Mouse (Mus musculus) bone marrow macrophage, adult 2 months (primary cell): ENCODE measurements around the gene Six4.

Source experiments
- CTCF ChIP-seq: IDR thresholded peaks from 2 replicates; pipeline ENCODE4 v1.5.1; 2012; ENCODE audit warnings: low read depth, mild to moderate bottlenecking, low read length, moderate library complexity
- POLR2A ChIP-seq: IDR thresholded peaks from 2 replicates; pipeline ENCODE4 v1.6.1; 2012; ENCODE audit warnings: mild to moderate bottlenecking, low read depth, low read length, borderline replicate concordance

DNA sequence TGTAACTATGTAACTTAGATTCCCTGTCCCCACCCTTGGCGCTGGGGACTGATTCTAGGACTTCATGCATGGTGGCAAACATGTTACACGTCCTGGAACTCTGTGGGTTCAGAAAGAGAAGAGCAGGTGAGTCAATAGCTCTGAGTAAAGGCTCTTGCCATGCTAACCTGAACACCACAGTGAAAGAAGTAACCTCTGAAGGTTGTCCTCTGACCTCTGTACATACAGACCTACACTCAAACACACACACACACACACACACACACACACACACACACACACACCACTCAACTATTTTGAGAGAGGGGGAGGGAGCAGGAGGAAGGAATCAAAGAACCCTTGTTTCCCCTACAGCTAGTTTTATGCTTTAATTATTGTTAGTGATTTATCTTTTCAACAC, 19.1 kb downstream of the Six4 start:
- TF ChIP-seq CTCF (no peak), POLR2A (no peak)
